Mouse (Mus musculus) T-helper 17 cell (primary cell): Measurements from ENCODE around the gene Hmgcl.
"Not testable (repeated sequence)": the region's sequence is repeated elsewhere in the genome, so short reads cannot be mapped to it uniquely, and the experiment has no call there.

Source experiments
- in situ Hi-C, 2 experiments: fragments of 300-600 bp; cut with MboI, MseI; formaldehyde crosslinking; loops; 1 replicate in 1 of 2; 2 replicates in 1 of 2; pipeline ENCODE4 v1.15.1; 2025; ENCODE audit warnings: high pct_unique_total_duplicates in 2 of 2

Gene Hmgcl

DNA sequence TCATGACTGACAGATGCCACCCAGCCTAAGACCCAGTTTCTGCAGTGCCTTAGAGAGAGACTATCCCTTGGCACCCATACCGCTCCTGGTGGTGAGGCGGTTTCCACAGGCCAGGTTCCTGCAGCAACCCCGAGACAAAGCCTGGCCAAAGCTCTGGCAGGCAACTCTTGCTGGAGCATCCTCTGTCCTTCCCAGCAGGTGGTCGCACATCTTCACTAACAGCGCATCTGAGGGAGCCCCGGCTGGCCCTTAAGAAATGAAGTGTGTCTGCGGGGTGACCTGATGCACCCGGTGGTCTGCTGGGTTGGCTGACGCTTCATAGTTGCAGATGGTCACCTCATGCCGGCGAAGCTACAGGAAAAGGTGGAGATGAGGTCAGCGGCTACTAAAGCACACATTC, 29.9 kb downstream of the Hmgcl start:
- in situ Hi-C loops: no loop called here

DNA sequence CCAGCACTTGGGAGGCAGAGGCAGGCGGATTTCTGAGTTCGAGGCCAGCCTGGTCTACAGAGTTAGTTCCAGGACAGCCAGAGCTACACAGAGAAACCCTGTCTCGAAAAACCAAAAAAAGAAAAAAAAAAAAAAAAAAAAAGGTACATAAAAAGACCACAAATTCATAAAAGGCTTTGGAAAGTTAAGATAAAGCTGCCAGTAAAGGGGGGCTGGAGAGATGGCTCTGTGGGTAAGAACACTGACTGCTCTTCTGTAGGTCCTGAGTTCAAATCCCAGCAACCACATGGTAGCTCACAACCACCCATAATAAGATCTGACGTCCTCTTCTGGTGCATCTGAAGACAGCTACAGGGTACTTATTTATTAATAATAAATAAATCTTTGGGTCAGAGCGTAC, 34.0 kb downstream of the Hmgcl start:
- in situ Hi-C loops: not testable (repeated sequence)

DNA sequence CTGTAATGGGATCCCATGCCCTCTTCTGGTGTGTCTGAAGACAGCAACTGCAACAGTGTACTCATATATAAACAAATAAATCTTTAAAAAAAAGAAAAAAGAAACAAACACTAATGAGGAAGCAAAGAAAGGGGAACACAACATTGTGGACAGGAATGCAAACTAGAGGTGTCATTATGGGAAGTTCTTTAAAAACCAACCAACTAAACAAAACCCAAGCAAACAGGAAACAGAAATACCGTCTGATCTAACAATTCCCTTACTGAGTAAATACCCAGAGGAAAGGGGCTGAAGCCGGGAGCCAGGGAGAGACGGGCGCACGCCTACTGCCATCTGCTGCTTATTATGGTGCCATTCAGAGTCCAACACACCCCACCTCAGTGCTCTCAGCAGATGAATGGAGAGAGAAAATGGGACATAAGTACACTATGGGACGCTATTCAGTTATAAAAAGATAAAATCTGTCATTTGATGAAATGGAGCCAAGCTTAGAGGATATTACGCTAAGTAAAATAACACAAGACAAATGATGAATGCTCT, 35.3 kb downstream of the Hmgcl start:
- in situ Hi-C loops: no loop called here

DNA sequence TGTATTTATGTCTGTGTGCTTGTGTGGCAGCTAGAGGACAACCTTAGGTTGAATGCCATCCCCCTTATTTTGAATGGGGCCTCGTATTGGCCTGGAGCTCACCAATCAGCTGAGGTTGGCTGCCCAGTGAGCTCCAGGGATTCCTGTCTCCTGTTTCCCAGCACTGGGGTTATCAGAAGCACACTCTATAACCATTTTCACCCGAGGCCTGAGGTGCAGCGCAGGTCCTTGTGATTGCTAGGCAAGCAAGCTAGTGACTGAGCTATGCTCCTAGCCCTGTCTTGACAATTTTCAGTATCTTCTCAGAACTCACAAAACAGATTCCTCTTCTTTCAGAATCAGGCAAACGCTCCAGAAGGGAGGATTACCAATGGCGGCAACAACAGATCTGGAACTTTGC, 38.3 kb downstream of the Hmgcl start:
- in situ Hi-C loops: no loop called here

DNA sequence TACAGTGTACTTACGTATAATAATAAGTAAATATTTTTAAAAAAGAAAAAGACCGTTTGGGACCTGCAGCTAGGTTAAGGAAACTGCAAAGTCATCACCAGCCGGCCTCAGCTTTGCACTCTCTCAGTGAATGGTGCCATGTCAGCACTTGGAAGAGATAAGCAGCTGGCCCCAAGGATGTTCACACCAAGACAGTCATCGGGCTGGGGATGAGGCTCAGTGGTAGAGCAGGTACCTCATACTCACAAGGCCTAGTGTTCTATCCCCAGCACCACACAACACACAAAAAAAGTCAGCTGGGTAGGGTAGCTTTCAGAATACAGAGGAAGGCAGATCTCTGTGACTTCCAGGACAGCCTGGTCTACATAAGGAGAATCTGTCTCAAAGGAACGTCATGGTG, 38.9 kb downstream of the Hmgcl start:
- in situ Hi-C loops: loop anchor here in 1 of 2 experiments (5.0 kb wide), 1 partner anchor 42 kb away; no protein-coding TSS in a partner anchor

DNA sequence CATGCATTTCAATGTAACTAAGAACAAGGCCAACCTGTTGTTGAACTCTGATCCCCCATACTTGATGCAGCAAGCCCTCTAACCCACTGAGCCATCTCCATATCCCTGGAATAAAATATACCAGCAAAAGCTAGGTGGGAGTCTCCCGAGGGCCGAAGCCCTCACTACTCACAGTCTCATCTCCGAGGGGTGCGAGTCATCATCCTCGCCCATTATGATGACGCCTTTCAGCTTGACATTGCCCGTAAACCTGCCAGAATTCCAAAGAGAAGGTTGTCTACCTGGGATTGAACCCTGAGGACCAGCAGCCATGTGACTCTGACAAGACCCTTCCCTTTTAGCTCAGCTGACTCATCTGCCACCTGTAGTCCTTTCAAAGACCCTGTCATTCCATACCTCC, 39.5 kb downstream of the Hmgcl start:
- in situ Hi-C loops: loop anchor here in 1 of 2 experiments (5.0 kb wide), 1 partner anchor 42 kb away; no protein-coding TSS in a partner anchor

DNA sequence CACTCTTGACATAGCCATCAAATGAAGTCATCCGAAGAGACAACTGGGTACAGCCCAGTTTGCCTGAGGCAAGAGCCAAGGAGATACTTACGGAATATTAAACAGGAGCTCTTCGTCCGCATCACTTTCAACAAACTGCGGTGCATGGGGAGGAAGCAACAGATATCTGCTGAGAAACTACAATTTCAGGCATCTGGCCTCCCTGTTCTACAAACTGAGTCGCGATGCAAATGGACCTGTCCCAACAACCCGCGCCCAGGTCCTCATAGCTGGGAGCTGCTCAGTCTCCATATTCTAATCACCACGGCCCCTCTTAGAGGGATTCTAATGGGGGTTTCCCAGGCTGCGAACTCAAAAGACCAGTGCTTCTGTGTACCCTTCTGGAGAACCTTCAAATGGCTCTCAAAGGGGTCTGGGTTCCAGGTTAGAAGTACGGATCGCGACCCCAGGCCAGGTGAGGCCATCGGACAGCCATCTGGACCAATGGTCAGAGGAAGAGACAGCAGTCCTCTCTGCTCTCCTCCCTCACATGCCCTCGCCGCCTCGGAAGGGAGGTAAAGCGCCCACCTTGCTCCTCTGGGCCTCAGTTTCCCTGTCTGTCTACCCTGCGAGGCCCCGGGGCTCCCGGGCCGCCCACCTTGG, 40.2 kb downstream of the Hmgcl start:
- in situ Hi-C loops: loop anchor here in 1 of 2 experiments (5.0 kb wide), 1 partner anchor 41 kb away; no protein-coding TSS in a partner anchor

DNA sequence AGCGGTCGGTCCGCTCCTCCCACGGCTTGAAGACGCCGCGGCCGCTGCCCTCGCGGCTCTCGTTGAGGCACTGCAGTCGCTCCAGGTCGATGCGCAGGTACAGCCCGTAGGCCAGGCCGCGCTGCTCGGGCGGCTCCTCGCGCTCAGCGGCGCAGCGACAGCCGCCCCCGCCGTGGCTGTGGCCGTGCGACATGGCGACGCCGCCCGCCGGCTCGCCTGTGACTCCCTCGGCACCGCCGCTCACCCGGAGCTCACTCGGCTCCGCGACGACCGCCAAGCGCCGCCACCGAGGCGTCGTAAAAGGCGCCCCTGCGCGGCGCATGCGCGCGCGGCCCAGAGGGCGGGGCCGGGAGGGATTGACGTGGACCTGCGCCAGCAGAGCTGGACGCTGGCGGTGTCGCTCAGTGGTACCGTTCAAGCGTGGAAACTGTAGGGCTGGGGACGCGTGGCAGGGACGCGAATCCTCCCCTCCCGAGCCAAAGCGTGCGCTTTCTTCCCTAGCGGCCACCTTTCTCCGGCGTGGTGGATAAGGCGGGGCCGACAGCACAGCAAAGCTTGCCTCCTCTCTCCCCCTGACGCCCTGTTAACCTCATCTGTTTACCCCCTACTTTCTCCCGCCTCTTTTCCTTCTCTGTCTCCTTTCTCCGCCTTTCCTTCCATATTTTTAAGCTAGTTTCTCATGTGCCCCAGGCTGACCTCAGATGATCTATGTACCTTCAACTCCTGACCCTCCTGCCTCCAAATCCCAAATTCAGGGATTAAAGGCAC, 40.9 kb downstream of the Hmgcl start, which contains the start of gene Pithd1:
Pithd1 (minus strand) TSS at position 322 of the 768 bp plus-strand sequence.
- in situ Hi-C loops: loop anchor here in 1 of 2 experiments (5.0 kb wide), 1 partner anchor 40 kb away; no protein-coding TSS in a partner anchor

DNA sequence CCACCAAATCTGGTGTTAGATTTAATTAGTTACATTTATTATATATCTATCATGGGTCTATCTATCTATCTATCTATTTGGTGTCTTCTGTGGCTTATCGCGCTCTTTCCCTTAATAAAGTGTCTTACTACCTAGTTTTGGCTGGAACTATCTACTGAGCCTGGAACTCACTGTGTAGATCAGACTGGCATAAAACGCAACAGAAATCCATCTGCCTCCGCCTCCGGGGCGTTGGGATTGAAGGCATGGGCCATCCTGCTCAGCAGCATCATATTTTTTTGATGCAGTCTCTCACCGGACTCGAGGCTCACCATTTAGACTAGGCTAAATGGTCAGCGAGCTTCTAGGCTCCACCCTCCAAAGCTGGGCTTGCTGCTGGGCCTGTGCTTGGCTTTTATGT, 41.5 kb downstream of the Hmgcl start:
- in situ Hi-C loops: loop anchor here in 1 of 2 experiments (5.0 kb wide), 1 partner anchor 40 kb away; no protein-coding TSS in a partner anchor

DNA sequence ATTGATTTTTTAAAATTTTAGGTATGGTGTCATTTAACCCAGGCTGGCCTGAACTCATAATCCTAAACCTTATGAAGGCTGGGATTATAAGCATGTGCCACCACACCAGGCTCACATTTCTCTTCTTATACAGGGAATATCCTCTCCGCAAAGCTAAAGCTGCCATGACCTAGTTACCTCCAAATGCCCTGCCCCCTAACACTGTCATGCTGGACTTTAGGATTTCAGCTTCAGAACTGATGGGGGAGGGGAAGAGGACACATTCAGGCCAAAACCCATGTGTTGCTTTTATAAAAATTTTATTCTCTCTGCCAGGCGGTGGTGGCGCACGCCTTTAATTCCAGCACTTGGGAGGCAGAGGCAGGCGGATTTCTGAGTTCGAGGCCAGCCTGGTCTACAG, 47.7 kb downstream of the Hmgcl start:
- in situ Hi-C loops: no loop called here

DNA sequence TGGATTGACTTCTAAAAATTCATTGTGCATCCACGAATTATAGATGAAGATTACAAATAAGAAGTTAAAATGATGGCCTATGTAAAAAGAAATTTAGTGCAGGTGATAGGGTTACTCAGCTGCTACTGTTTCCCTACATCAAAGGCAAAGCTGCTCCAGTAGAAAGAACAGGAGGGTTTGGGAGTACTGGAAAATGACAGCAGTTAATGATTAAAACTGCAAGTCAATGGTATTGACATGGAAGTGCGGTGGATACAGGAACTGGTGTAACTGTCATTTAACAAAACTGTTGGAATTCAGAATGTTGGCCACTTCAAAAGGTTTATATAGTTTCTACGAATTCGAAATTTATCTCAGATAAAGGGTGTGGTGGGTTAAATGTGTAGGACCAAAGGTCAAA, 48.9 kb downstream of the Hmgcl start:
- in situ Hi-C loops: no loop called here

DNA sequence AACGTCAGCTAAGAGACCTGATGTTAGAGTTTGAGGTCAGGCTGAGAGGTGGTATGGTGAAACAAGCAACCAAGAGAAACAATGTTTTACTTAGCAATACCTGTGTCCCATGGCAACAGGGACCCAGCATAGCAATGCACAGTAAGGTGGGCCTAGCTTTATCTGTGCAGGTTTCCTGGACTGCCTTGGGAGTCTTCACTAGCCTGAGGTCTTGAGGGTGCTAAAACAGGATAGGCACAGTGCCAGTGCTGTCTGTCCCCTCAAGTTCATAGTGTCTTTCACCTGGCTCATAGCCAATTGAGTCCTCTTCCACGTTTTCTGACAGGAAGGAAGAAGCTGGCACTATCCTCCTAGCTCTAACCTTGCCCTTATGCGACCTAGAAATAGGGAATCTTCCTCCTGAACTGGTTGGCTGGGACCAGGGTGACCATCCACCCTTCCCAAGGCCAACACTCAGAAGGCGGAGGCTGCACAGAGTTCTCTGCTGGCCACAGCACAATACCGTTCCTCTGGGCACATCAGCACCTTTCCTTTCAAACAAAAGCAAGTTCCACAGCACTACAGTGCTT, 57.9 kb downstream of the Hmgcl start:
- in situ Hi-C loops: loop anchor here in 1 of 2 experiments (25.0 kb wide), 1 partner anchor 1467 kb away; the partner anchor contains the start of gene Mtfr1l

DNA sequence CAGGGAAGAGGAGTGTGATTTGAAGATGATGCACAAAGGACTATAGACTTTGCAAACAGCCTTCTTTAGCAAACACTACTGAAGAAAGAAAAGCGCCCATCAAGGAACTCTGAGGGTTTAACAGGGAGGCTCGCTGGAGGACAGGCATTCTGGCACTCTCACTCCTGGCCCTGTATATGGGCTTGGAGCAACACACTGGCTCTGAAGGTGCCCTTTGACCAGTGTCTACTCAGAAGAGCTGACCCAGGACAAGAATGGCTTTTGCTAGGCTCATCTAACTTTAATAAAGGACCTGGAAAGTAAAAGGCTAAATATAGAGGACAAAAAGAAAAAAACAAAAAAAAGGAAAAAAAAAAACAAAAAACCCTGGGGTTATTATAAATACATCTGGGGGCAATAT, 58.7 kb downstream of the Hmgcl start:
- in situ Hi-C loops: loop anchor here in 1 of 2 experiments (5.0 to 25.0 kb wide), 2 partner anchors 37 to 1468 kb away; partner anchors contain the start of gene Mtfr1l

DNA sequence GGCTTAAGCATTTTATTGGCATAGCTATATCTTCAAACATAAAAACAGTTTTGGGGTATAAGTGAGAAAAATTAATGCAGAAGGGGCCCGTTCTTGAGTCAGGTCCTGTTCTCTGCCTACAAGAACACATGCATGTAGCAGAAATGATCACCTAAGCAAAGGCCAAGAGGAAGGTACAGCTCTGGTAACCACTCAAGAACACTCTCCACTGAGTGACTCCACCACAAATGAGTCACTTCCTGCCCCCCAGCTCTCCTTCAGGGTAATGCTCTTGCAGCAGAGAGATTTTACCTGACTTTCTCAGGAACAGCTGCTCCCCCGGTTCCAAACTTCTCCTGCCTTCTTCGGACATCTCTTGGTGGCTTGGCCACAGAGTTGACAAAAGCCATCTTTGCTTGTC, 60.6 kb downstream of the Hmgcl start:
- in situ Hi-C loops: loop anchor here in 1 of 2 experiments (5.0 to 25.0 kb wide), 2 partner anchors 35 to 1470 kb away; partner anchors contain the start of gene Mtfr1l

DNA sequence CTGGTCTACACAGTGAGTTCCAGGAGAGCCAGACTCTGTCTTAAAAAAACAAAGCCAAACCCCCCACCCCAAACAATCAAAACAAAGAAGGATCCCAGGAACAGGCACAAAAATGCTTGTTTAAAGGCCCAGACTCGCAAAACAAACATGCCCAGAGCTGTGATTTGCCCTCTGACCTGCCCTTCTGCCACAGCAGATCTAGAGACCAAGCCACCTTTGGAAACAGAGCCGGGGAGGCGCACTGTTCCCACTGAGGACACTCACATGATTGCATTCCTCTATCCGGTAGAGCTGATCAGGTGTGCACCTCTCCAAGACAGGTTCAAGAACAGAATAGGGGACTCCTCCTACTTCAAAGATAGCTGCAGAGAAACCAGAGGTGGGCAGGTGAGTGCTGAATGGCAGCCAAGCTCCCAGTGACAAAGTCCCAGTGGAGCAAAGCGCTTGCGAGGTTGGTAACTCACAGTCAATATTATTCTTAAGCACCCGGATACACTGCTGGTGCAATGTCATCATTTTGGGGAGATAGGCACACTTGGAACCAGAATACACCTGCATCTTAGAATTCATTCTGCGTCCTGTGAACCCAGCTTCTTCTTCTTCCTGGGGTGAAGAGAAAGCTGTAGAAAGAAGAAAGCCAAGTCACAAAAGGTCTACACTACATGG, 62.7 kb downstream of the Hmgcl start:
- in situ Hi-C loops: loop anchor here in 1 of 2 experiments (5.0 to 25.0 kb wide), 2 partner anchors 33 to 1472 kb away; partner anchors contain the start of gene Mtfr1l

DNA sequence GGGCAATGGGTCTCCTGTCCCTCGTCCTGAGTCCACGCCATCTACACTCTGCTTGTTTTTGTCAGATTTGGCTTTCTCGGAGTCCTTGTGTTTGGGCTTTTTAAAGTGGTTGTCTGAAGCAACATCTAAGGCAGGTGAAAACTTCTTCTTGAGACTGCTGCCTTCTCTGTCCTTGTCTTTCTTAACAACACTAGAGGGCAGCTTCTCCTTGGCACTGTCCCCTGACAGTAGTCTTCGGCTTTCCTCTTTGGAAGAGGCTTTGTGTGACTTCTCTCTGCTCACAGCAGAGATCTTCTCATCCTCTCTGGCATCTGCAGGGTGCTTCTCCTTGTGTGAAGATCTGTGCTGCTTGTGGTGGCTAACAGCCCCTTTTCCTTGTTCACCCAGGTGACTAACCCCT, 64.3 kb downstream of the Hmgcl start:
- in situ Hi-C loops: loop anchor here (5.0 to 25.0 kb wide), 2 partner anchors 42 to 1473 kb away; partner anchors contain the start of genes Mtfr1l (in 1 of the 2) and Rpl11 (in 1 of the 2)
